Mouse (Mus musculus) small intestine, adult 2 months (tissue): ENCODE measurements around the gene Spem2.

Source experiments
- CTCF ChIP-seq: fragments of 200-500 bp; IDR thresholded peaks from 2 replicates; pipeline ENCODE4 v1.5.1; 2012; ENCODE audit warnings: low read depth, mild to moderate bottlenecking, control low read depth, inconsistent platforms, low read length, moderate library complexity, mixed read lengths; ENCODE audit not compliant: insufficient replicate concordance, insufficient read length; ENCODE audit errors: extremely low read depth
- POLR2A ChIP-seq: fragments of 200-500 bp; IDR thresholded peaks from 2 replicates; pipeline ENCODE4 v1.6.1; 2012; ENCODE audit warnings: low read depth, mild to moderate bottlenecking, control low read depth, inconsistent platforms, low read length, moderate library complexity

- no peak for TF ChIP-seq CTCF
- TF ChIP-seq POLR2A = no peak
These were observed 36.4 kb downstream of the Spem2 start for GRCm38 (mm10) chr11:69781828-69782227.
